Mouse (Mus musculus) MEL (cell line): ENCODE data around the gene Grn. TPM values are rescaled to one million over a fixed set of nuclear protein-coding genes. Genes with fewer than 3 reads are reported as not detected.
A peak's percentile ranks its signal among the peaks of the same experiment; 100 is the strongest.

Experiments
- DNase-seq: peaks from one replicate; pipeline ENCODE4 v3.0.0; 2011; ENCODE audit warnings: low read depth, low spot score
- H3K27ac ChIP-seq: 2 replicates; pipeline ENCODE4 v1.5.1; 2012; ENCODE audit warnings: low read depth, mild to moderate bottlenecking, control low read depth, low read length, moderate library complexity; ENCODE audit not compliant: control insufficient read depth
- H3K27me3 ChIP-seq, 2 experiments: fragments of 150-350 bp in 1 of 2; sonication (generic) in 1 of 2; 2 replicates each; pipeline ENCODE4 v1.6.1; 2012; ENCODE audit warnings: low read length in 2 of 2, mild to moderate bottlenecking in 2 of 2, improper control_type of control experiment in 1 of 2, moderate library complexity in 1 of 2; ENCODE audit not compliant: insufficient read depth in 2 of 2, control insufficient read depth in 1 of 2
- H3K36me3 ChIP-seq, 2 experiments: 2 replicates each; pipeline ENCODE4 v1.6.1; 2012 to 2014; ENCODE audit warnings: low read length in 2 of 2, improper control_type of control experiment in 1 of 2, inconsistent platforms in 1 of 2, mild to moderate bottlenecking in 1 of 2; ENCODE audit not compliant: insufficient read depth in 2 of 2, control insufficient read depth in 1 of 2
- H3K4me1 ChIP-seq, 2 experiments: fragments of 150-350 bp in 1 of 2; sonication (generic) in 1 of 2; 2 replicates each; pipeline ENCODE4 v1.6.1; 2012; ENCODE audit warnings: low read length in 2 of 2, improper control_type of control experiment in 1 of 2, mild to moderate bottlenecking in 1 of 2; ENCODE audit not compliant: insufficient read depth in 2 of 2, control insufficient read depth in 1 of 2
- H3K4me3 ChIP-seq, 2 experiments: fragments of 150-350 bp in 1 of 2; sonication (generic) in 1 of 2; 2 replicates each; pipeline ENCODE4 v1.5.1; 2012; ENCODE audit warnings: low read depth in 2 of 2, low read length in 2 of 2, mild to moderate bottlenecking in 2 of 2, moderate library complexity in 2 of 2, control low read depth in 1 of 2, improper control_type of control experiment in 1 of 2; ENCODE audit not compliant: control insufficient read depth in 1 of 2, insufficient read depth in 1 of 2
- H3K79me2 ChIP-seq: 2 replicates; pipeline ENCODE4 v1.6.1; 2012; ENCODE audit warnings: mild to moderate bottlenecking, low read length, moderate library complexity; ENCODE audit not compliant: control insufficient read depth, poor library complexity, insufficient read depth
- H3K9ac ChIP-seq: 2 replicates; pipeline ENCODE4 v1.6.1; 2012; ENCODE audit warnings: low read depth, mild to moderate bottlenecking, control low read depth, low read length, moderate library complexity; ENCODE audit not compliant: control insufficient read depth, poor library complexity, severe bottlenecking
- H3K9me3 ChIP-seq: fragments of 150-350 bp; sonication (generic); replicated peaks from 2 replicates; pipeline ENCODE4 v1.6.1; 2012; ENCODE audit warnings: mild to moderate bottlenecking, low read length, improper control_type of control experiment, moderate library complexity; ENCODE audit not compliant: insufficient read depth
- BHLHE40 ChIP-seq: IDR thresholded peaks from 2 replicates; pipeline ENCODE4 v1.6.1; 2012; ENCODE audit warnings: low read depth, mild to moderate bottlenecking, inconsistent platforms, low read length, improper control_type of control experiment, borderline replicate concordance
- CHD2 ChIP-seq: IDR thresholded peaks from 2 replicates; pipeline ENCODE4 v1.6.1; 2011; ENCODE audit warnings: low read length, improper control_type of control experiment
- CTCF ChIP-seq, 3 experiments: IDR thresholded peaks in 2 of 3; conservative IDR thresholded peaks in 1 of 3; 2 replicates each; pipeline ENCODE4 v1.5.1; 2011 to 2012; ENCODE audit warnings: low read length in 3 of 3, low read depth in 2 of 3, mild to moderate bottlenecking in 2 of 3, improper control_type of control experiment in 1 of 3, inconsistent platforms in 1 of 3, mixed read lengths in 1 of 3, moderate library complexity in 1 of 3; ENCODE audit not compliant: control insufficient read depth in 1 of 3, insufficient read depth in 1 of 3, poor library complexity in 1 of 3, severe bottlenecking in 1 of 3
- EP300 ChIP-seq, 2 experiments: IDR thresholded peaks; 2 replicates each; pipeline ENCODE4 v1.6.1; 2011; ENCODE audit warnings: improper control_type of control experiment in 2 of 2, low read length in 2 of 2, low read depth in 1 of 2, mild to moderate bottlenecking in 1 of 2
- HCFC1 ChIP-seq: IDR thresholded peaks from 2 replicates; pipeline ENCODE4 v1.6.1; 2012; ENCODE audit warnings: low read depth, mild to moderate bottlenecking, inconsistent platforms, low read length, improper control_type of control experiment, moderate library complexity
- MAFK ChIP-seq: IDR thresholded peaks from 2 replicates; pipeline ENCODE4 v1.6.1; 2011; ENCODE audit warnings: low read depth, mild to moderate bottlenecking, low read length, improper control_type of control experiment, borderline replicate concordance
- MAZ ChIP-seq: IDR thresholded peaks from 2 replicates; pipeline ENCODE4 v1.6.1; 2012; ENCODE audit warnings: low read depth, mild to moderate bottlenecking, inconsistent platforms, low read length, improper control_type of control experiment
- MEF2A ChIP-seq: IDR thresholded peaks from 2 replicates; pipeline ENCODE4 v1.6.1; 2014; ENCODE audit warnings: low read depth, mild to moderate bottlenecking, inconsistent platforms, low read length, improper control_type of control experiment; ENCODE audit not compliant: poor library complexity, insufficient replicate concordance, severe bottlenecking; ENCODE audit errors: extremely low read depth
- MXI1 ChIP-seq: IDR thresholded peaks from 2 replicates; pipeline ENCODE4 v1.6.1; 2011; ENCODE audit warnings: mild to moderate bottlenecking, low read depth, low read length, improper control_type of control experiment
- MYC ChIP-seq: IDR thresholded peaks from 2 replicates; pipeline ENCODE4 v1.6.1; 2011; ENCODE audit warnings: low read depth, mild to moderate bottlenecking, low read length, improper control_type of control experiment, moderate library complexity
- POLR2AphosphoS2 ChIP-seq: IDR thresholded peaks from 2 replicates; pipeline ENCODE4 v1.6.1; 2011; ENCODE audit warnings: low read length, improper control_type of control experiment
- RAD21 ChIP-seq: IDR thresholded peaks from 2 replicates; pipeline ENCODE4 v1.6.1; 2011; ENCODE audit warnings: mild to moderate bottlenecking, low read depth, low read length, improper control_type of control experiment
- SIN3A ChIP-seq: IDR thresholded peaks from 2 replicates; pipeline ENCODE4 v1.6.1; 2012; ENCODE audit warnings: low read length, improper control_type of control experiment, inconsistent platforms
- SMC3 ChIP-seq: IDR thresholded peaks from 2 replicates; pipeline ENCODE4 v1.6.1; 2011; ENCODE audit warnings: low read depth, low read length, improper control_type of control experiment
- TBP ChIP-seq: IDR thresholded peaks from 2 replicates; pipeline ENCODE4 v1.8.0; 2011; ENCODE audit warnings: low read depth, low read length, improper control_type of control experiment
- TCF12 ChIP-seq: IDR thresholded peaks from 2 replicates; pipeline ENCODE4 v1.6.1; 2014; ENCODE audit warnings: low read depth, mild to moderate bottlenecking, inconsistent platforms, low read length, improper control_type of control experiment, moderate library complexity
- UBTF ChIP-seq: IDR thresholded peaks from 2 replicates; pipeline ENCODE4 v1.6.1; 2012; ENCODE audit warnings: low read depth, mild to moderate bottlenecking, inconsistent platforms, low read length, improper control_type of control experiment, moderate library complexity, borderline replicate concordance; ENCODE audit not compliant: insufficient read depth
- USF1 ChIP-seq: IDR thresholded peaks from 2 replicates; pipeline ENCODE4 v1.6.1; 2014; ENCODE audit warnings: low read depth, mild to moderate bottlenecking, inconsistent platforms, low read length, improper control_type of control experiment, moderate library complexity
- USF2 ChIP-seq, 2 experiments: IDR thresholded peaks; 2 replicates each; pipeline ENCODE4 v1.6.1; 2011 to 2012; ENCODE audit warnings: improper control_type of control experiment in 2 of 2, low read length in 2 of 2, borderline replicate concordance in 1 of 2, inconsistent platforms in 1 of 2, low read depth in 1 of 2, mild to moderate bottlenecking in 1 of 2; ENCODE audit not compliant: insufficient read depth in 1 of 2
- ZMIZ1 ChIP-seq: IDR thresholded peaks from 2 replicates; pipeline ENCODE4 v1.6.1; 2012; ENCODE audit warnings: low read depth, mild to moderate bottlenecking, inconsistent platforms, low read length, improper control_type of control experiment, moderate library complexity
- ZNF384 ChIP-seq: IDR thresholded peaks from 2 replicates; pipeline ENCODE4 v1.6.1; 2012; ENCODE audit warnings: low read depth, mild to moderate bottlenecking, inconsistent platforms, low read length, improper control_type of control experiment
- polyA plus RNA-seq, 2 experiments: library from polyadenylated mRNA; stranded (reverse) in 1 of 2; unstranded in 1 of 2; fragments of >175 nt in 1 of 2; fragments of >200 nt in 1 of 2; gene quantifications; 2 replicates each; pipeline versions ENCODE4 v1.2.1 to v1.2.4; 2012; ENCODE audit warnings: low replicate concordance in 2 of 2, low read depth in 1 of 2; ENCODE audit not compliant: insufficient read length in 2 of 2, insufficient read depth in 1 of 2, missing spikeins in 1 of 2
- total RNA-seq: library from RNA; depleted of rRNA; stranded (reverse); fragments of 300-350 nt; gene quantifications from 2 replicates; pipeline ENCODE4 v1.2.3, GENCODE M21; 2012

Grn gene
- total and polyA plus RNA-seq, 3 experiments: 14.7 to 42.1 TPM; not detected in 1

DNA sequence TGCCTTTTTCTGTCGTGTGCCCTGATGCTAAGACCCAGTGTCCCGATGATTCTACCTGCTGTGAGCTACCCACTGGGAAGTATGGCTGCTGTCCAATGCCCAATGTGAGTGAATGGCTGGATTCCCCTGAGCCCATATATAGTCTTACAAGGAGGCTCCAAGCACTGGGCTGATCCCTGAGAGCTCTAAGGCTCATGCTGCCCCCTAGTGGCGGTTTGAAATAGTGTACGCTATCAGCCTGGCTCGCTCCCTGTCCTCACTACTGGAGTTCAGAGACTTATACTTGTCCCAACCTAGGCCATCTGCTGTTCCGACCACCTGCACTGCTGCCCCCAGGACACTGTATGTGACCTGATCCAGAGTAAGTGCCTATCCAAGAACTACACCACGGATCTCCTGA is 4.3 kb downstream of the Grn start:
- H3K27me3 ChIP-seq: no peaks in the 10 kb centered on the region
- TF ChIP-seq SIN3A: peak; percentile 48; the same call in 1 of the 2 replicates
- TF ChIP-seq RAD21: peak; percentile 90
- TF ChIP-seq BHLHE40: no peak
- TF ChIP-seq TBP: 0 out of 2 replicates have a peak, but pooled peaks have one; percentile 15
- TF ChIP-seq MYC: 0 out of 2 replicates have a peak, but pooled peaks have one; percentile 45
- no peak for TF ChIP-seq TCF12
- peak; percentile 91 to 93 (median 92) for TF ChIP-seq CTCF (IDR thresholded peaks at IDR 0.05 in 2 of 3, conservative IDR thresholded peaks at IDR 0.05 in 1 of 3; ENCODE audit: control insufficient read depth in 1 of 3, insufficient read depth in 1 of 3, low read depth in 2 of 3, low read length in 3 of 3, poor library complexity in 1 of 3, severe bottlenecking in 1 of 3)
- TF ChIP-seq SMC3: peak; percentile 87

DNA sequence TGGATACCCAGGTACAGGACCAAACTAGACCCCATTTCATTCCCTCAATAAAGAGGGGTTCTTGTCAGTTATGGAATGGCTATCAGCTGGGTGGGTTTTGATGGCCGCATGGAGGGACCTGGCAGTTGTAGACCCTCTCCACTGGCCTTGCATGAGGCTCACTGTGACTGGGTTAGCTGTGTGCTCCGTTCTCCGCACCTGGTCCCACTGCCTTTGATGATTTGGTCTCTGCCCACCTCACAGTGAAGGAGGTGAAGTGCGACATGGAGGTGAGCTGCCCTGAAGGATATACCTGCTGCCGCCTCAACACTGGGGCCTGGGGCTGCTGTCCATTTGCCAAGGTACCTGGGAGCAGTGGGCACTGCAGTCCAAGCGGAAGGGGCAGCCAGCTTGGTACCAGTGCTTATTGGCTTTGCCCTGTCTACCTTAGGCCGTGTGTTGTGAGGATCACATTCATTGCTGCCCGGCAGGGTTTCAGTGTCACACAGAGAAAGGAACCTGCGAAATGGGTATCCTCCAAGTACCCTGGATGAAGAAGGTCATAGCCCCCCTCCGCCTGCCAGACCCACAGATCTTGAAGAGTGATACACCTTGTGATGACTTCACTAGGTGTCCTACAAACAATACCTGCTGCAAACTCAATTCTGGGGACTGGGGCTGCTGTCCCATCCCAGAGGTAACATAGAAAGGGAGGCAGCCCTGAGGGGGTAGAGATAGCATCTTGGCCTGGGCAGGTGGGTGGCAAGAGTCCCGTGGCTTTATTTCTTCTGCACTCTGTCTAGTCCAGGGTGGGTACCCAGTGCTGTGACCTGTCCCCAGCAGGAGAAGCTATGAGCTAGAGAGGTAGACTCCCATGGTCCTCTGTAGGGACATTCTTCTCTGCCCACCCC is 4.9 kb downstream of the Grn start:
- H3K27me3 ChIP-seq: no peaks in the 10 kb centered on the region

More for the DNA sequence above, 4.3 kb downstream of the Grn start:
- Histone ChIP-seq H3K4me3 (no peak overlapping the region), H3K27ac (no peak overlapping the region), H3K9me3 (no peaks in the 10 kb centered on the region), H3K9ac (no peak overlapping the region), H3K36me3 (peaks cover 0 to 4% of the 10 kb centered on the region in 2 experiments; a peak in 3 of 4 replicates), H3K4me1 (peaks cover 3 to 18% of the 10 kb centered on the region in 2 experiments; a peak in 3 of 4 replicates), H3K79me2 (peaks cover 2% of the 10 kb centered on the region; the same call in 1 of the 2 replicates)
- peak; percentile 92 for DNase-seq

More for the DNA sequence above, 4.9 kb downstream of the Grn start:
- TF ChIP-seq SIN3A: no peak
- no peak for TF ChIP-seq MXI1
- no peak for TF ChIP-seq USF1
- TF ChIP-seq CTCF (IDR thresholded peaks at IDR 0.05 in 2 of 3, conservative IDR thresholded peaks at IDR 0.05 in 1 of 3; ENCODE audit: control insufficient read depth in 1 of 3, insufficient read depth in 1 of 3, low read depth in 2 of 3, low read length in 3 of 3, poor library complexity in 1 of 3, severe bottlenecking in 1 of 3): no peak; a peak in 1 of 6 replicates
- no peak for TF ChIP-seq EP300 (IDR thresholded peaks at IDR 0.05; ENCODE audit: low read depth in 1 of 2, low read length in 2 of 2)
- TF ChIP-seq USF2 (IDR thresholded peaks at IDR 0.05; ENCODE audit: borderline replicate concordance in 1 of 2, insufficient read depth in 1 of 2, low read depth in 1 of 2, low read length in 2 of 2): no peak
- TF ChIP-seq CHD2: no peak
- no peak for TF ChIP-seq UBTF
- no peak for TF ChIP-seq POLR2AphosphoS2
- TF ChIP-seq RAD21: no peak
- TF ChIP-seq ZNF384: no peak
- TF ChIP-seq HCFC1: no peak
- no peak for TF ChIP-seq MAZ
- no peak for TF ChIP-seq BHLHE40
- no peak for TF ChIP-seq ZMIZ1
- TF ChIP-seq MAFK: no peak
- TF ChIP-seq MEF2A: no peak
- TF ChIP-seq MYC: no peak
- Histone ChIP-seq H3K9me3 (no peaks in the 10 kb centered on the region), H3K4me1 (peaks cover 3 to 12% of the 10 kb centered on the region in 2 experiments; a peak in 3 of 4 replicates), H3K27ac (no peak overlapping the region), H3K36me3 (peaks cover 0 to 2% of the 10 kb centered on the region in 2 experiments; a peak in 2 of 4 replicates), H3K9ac (no peak overlapping the region), H3K4me3 (no peak overlapping the region), H3K79me2 (peaks cover 2% of the 10 kb centered on the region; the same call in 1 of the 2 replicates)
- no peak for DNase-seq
